Mouse (Mus musculus): ENCODE data around the gene Gm49510. TPM values are rescaled to one million over a fixed set of nuclear protein-coding genes. Genes with fewer than 3 reads are reported as not detected.

The Gm49510 gene
- polyA plus RNA-seq, 1 experiment from 2014 or later: 0.26 TPM

DNA sequence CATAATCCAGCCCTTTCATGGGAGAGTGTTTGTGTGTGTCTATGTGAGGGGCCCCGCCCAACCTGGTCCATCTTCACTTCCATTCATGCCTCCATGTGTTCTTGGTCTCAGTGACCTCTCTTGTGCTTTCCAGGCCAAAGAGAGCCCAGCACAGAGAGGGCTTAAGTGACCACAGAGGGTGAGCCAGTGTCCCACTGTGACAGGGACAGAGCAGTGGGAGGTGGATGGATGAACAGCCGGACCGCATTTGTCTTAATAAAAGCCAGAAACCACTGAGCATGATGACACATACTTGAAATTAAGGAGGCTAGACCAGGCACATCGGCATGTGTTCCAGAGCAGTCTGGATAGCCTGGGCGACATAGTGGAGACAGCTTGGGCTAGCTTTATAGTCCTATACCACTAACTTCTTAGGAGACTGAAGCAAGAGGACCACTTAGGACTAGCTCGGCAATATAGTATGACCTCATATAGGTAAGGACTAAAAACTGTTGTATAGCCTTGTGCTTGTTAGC lies 30.8 kb downstream of the Gm49510 start:
- Histone ChIP-seq H3K4me3 (replicated peaks) (no peak overlapping the region), H3K9me3 (replicated peaks) (no peaks in the 10 kb centered on the region), H3K9ac (no peak overlapping the region), H3K27ac (replicated peaks) (peak overlapping the region; percentile 56; the same call in 1 of the 2 replicates), H3K36me3 (replicated peaks) (peaks cover 10% of the 10 kb centered on the region; the same call in 1 of the 2 replicates), H3K4me2 (no peak overlapping the region), H3K4me1 (replicated peaks) (peaks cover 73% of the 10 kb centered on the region), H3K27me3 (no peaks in the 10 kb centered on the region)
- no peak for ATAC-seq (ENCODE audit: insufficient read depth)
- WGBS (ENCODE audit: insufficient replicate concordance): 86% methylated on average over 6 of the region's 6 CpGs

DNA sequence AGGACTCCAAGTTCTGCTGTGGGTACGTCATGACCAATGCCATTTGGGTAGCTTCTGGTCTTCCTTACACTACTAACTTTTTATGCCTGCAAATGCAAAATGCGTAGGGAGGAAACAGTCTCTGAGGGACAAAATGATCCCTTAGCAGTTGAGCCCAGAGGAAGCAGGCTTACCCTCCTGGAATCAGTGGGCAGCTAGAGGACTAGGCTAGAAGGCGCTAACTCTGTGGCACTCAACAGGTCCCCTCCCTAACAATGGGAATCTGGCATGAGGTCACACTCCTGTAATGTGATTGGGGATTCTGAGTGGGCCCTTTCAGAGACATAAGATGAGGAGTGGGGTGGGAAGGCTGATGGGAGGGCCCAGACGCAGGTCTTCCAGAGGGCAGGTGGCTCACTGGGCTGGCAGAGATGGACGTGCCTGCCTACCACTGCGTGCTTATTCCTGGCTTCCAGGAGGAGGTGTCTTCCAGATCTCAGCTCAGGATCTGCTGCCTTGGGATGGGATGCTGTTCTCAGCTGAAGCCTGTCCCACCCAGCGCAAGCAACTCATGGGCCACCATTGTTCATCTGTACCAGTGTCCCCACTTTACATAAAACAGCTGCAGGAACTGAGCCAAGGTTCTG lies 31.4 kb downstream of the Gm49510 start:
- 85% methylated on average over 7 of the region's 7 CpGs for WGBS (ENCODE audit: insufficient replicate concordance)
- Histone ChIP-seq H3K4me3 (replicated peaks) (no peak overlapping the region), H3K36me3 (replicated peaks) (peaks cover 10% of the 10 kb centered on the region; the same call in 1 of the 2 replicates), H3K4me1 (replicated peaks) (peaks cover 73% of the 10 kb centered on the region), H3K9ac (no peak overlapping the region), H3K9me3 (replicated peaks) (no peaks in the 10 kb centered on the region), H3K27ac (replicated peaks) (peak overlapping the region; percentile 56), H3K4me2 (no peak overlapping the region), H3K27me3 (no peaks in the 10 kb centered on the region)
- no peak for ATAC-seq (ENCODE audit: insufficient read depth)

DNA sequence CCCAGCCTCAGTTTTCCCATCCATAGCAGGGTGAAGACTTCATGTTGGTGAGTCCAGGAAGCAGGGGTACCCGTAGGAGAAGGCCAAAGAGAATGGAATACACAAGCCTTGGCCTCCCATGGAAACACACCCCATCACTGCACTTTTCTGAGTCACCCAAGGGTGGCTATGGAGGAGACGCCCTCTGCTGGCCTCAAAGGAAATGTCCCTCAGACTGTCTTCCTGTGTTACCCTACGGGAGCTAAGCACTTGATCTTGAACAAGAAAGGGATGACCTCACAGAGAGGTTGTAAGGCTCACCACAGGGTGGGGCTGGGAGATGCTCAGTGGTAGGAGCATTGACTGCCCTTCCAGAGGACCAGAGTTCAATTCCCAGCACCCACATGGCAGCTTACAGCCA lies 32.1 kb downstream of the Gm49510 start:
- peak; percentile 16; the same call in 1 of the 2 replicates for ATAC-seq (ENCODE audit: insufficient read depth)
- Histone ChIP-seq H3K9ac (no peak overlapping the region), H3K4me3 (replicated peaks) (no peak overlapping the region), H3K27me3 (no peaks in the 10 kb centered on the region), H3K4me1 (replicated peaks) (peaks cover 73% of the 10 kb centered on the region), H3K4me2 (no peak overlapping the region), H3K27ac (replicated peaks) (peak overlapping the region; percentile 56), H3K9me3 (replicated peaks) (no peaks in the 10 kb centered on the region), H3K36me3 (replicated peaks) (peaks cover 12% of the 10 kb centered on the region; the same call in 1 of the 2 replicates)
- 2% methylated on average over 3 of the region's 3 CpGs for WGBS (ENCODE audit: insufficient replicate concordance)

GRCm38 (mm10) chr15:78934784-78935320 lies 35.4 kb downstream of the Gm49510 start, which contains the start of gene Nol12:
Gene Nol12 (plus strand): TSS chr15:78934933.
- Histone ChIP-seq H3K9ac (peak within 1 kb of the TSS; percentile 76), H3K27ac (replicated peaks) (peak within 1 kb of the TSS; percentile 81), H3K4me1 (replicated peaks) (peaks cover 59% of the 10 kb centered on the region)

DNA sequence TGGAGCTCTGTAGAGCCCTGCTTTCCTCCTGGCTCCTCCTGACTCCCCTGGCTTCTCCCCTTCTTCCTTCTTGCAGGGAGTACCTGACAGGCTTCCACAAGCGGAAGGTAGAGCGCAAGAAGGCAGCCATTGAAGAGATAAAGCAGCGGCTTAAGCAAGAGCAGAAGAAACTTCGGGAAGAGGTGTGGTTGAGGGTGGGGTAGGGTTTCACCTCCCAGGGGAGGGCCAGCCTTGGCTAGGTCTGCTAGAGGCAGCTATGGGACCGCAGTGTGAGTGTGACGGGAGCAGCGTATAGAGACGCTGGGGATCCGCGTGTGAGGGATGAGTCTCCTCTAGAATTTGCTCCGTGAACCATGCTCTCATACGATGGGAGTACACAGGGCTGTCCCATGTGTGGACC lies 36.9 kb downstream of the Gm49510 start:
- Histone ChIP-seq H3K4me1 (replicated peaks) (peaks cover 51% of the 10 kb centered on the region), H3K4me3 (replicated peaks) (peak overlapping the region; percentile 85), H3K27ac (replicated peaks) (peak overlapping the region; percentile 81), H3K4me2 (peak overlapping the region; percentile 76), H3K9me3 (replicated peaks) (no peaks in the 10 kb centered on the region), H3K36me3 (replicated peaks) (peaks cover 50% of the 10 kb centered on the region), H3K27me3 (no peaks in the 10 kb centered on the region), H3K9ac (peak overlapping the region; percentile 76)
- peak; percentile 58 for ATAC-seq (ENCODE audit: insufficient read depth)
- WGBS (ENCODE audit: insufficient replicate concordance): 65% methylated on average over 12 of the region's 12 CpGs

More at GRCm38 (mm10) chr15:78934784-78935320, 35.4 kb downstream of the Gm49510 start, which contains the start of gene Nol12:
- no peaks in the 10 kb centered on the region for H3K27me3 ChIP-seq
- H3K4me2 ChIP-seq: peak within 1 kb of the TSS; percentile 76
- H3K9me3 ChIP-seq (replicated peaks): no peaks in the 10 kb centered on the region
- under 1% methylated on average over 42 of the region's 42 CpGs for WGBS (ENCODE audit: insufficient replicate concordance)
- peak within 1 kb of the TSS; percentile 85 for H3K4me3 ChIP-seq (replicated peaks)
- peaks cover 38% of the 10 kb centered on the region for H3K36me3 ChIP-seq (replicated peaks)
- peak; percentile 79 for ATAC-seq (ENCODE audit: insufficient read depth)

- Histone ChIP-seq H3K4me1 (replicated peaks) (peaks cover 44% of the 10 kb centered on the region), H3K9ac (no peak overlapping the region), H3K36me3 (replicated peaks) (peaks cover 55% of the 10 kb centered on the region), H3K27ac (replicated peaks) (0 out of 2 replicates have a peak overlapping the region, but pooled peaks have one; percentile 81), H3K27me3 (no peaks in the 10 kb centered on the region), H3K4me3 (replicated peaks) (no peak overlapping the region), H3K9me3 (replicated peaks) (no peaks in the 10 kb centered on the region), H3K4me2 (peak overlapping the region; percentile 76; the same call in 1 of the 2 replicates)
- WGBS (ENCODE audit: insufficient replicate concordance): 85% methylated on average over 10 of the region's 10 CpGs
- ATAC-seq (ENCODE audit: insufficient read depth): no peak
Measured at GRCm38 (mm10) chr15:78937311-78937710, 37.8 kb downstream of the Gm49510 start.

DNA sequence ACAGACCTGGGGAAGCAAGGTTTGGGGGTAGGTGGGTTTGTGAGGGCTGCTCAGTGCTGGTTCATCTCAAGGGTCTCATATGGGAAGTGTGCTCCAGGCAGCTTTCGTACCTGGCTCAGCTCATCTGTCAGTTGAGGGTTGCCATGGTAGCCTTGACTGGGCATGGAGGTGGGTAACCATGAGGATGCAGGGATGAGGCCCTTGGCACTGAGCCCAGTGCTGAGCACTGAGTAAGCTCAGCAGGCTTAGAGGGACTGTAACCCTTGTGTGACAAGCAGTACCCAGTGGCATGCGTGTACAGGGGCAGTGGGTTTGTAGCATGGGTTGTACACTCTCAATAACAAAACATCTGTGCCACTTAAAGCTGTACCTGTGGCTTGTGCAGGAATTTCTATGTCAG lies 38.5 kb downstream of the Gm49510 start:
- Histone ChIP-seq H3K4me1 (replicated peaks) (peaks cover 46% of the 10 kb centered on the region), H3K27me3 (no peaks in the 10 kb centered on the region), H3K27ac (replicated peaks) (no peak overlapping the region), H3K4me2 (no peak overlapping the region), H3K36me3 (replicated peaks) (peaks cover 55% of the 10 kb centered on the region), H3K4me3 (replicated peaks) (no peak overlapping the region), H3K9me3 (replicated peaks) (no peaks in the 10 kb centered on the region), H3K9ac (no peak overlapping the region)
- no peak for ATAC-seq (ENCODE audit: insufficient read depth)
- WGBS (ENCODE audit: insufficient replicate concordance): 85% methylated on average over 2 of the region's 2 CpGs

DNA sequence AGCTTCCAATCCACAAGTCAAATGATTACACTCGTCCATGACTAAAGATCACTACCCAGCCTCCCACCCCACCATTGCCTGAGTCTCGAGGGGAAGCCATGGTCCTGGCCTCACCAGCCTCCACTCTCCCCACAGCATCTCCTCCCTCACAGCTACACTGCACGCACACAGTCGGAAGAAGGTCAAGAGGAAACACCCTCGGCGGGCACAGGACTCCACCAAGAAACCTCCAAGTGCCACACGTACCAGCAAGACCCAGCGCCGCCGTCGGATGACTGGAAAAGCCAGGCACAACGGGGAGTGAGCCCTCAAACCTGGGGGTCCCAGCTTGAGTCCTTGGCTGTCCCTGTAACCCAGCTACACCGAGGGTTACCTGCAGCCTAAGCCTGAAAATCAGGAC lies 40.9 kb downstream of the Gm49510 start:
- Histone ChIP-seq H3K4me2 (no peak overlapping the region), H3K27ac (replicated peaks) (no peak overlapping the region), H3K4me3 (replicated peaks) (no peak overlapping the region), H3K27me3 (peaks cover 4% of the 10 kb centered on the region; the same call in 1 of the 2 replicates), H3K9me3 (replicated peaks) (no peaks in the 10 kb centered on the region), H3K4me1 (replicated peaks) (peaks cover 31% of the 10 kb centered on the region), H3K36me3 (replicated peaks) (peaks cover 57% of the 10 kb centered on the region), H3K9ac (no peak overlapping the region)
- 85% methylated on average over 13 of the region's 13 CpGs for WGBS (ENCODE audit: insufficient replicate concordance)
- ATAC-seq (ENCODE audit: insufficient read depth): no peak

DNA sequence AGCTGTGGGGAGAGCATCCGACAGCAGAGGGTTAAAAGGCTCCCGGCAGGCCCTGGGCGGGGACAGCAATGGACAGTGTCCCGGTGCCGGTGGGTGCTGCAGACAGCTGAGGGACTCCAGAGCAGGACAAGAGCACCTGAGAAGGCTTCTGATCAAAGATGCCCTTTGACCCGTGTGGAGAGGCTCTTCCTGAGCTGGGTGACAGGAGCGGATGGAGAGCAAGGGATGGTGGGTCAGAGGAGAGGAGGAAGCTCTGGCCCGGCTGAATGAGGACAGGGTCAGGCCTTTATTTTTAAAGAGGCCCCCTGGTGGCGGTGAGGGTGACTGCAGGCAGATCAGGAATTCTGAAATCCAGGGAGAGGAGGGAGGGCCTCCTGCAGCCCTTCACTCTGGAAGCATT lies 43.2 kb downstream of the Gm49510 start:
- no peaks in the 10 kb centered on the region for H3K9me3 ChIP-seq (replicated peaks)
- no peak overlapping the region for H3K27ac ChIP-seq (replicated peaks)
- peak overlapping the region; percentile 59 for H3K4me2 ChIP-seq
- peaks cover 45% of the 10 kb centered on the region for H3K36me3 ChIP-seq (replicated peaks)
- no peak overlapping the region for H3K9ac ChIP-seq
- 14% methylated on average over 9 of the region's 9 CpGs for WGBS (ENCODE audit: insufficient replicate concordance)
- H3K4me1 ChIP-seq (replicated peaks): peaks cover 14% of the 10 kb centered on the region
- peak; percentile 47 for ATAC-seq (ENCODE audit: insufficient read depth)
- peaks cover 27% of the 10 kb centered on the region for H3K27me3 ChIP-seq
- peak overlapping the region; percentile 34 for H3K4me3 ChIP-seq (replicated peaks)

DNA sequence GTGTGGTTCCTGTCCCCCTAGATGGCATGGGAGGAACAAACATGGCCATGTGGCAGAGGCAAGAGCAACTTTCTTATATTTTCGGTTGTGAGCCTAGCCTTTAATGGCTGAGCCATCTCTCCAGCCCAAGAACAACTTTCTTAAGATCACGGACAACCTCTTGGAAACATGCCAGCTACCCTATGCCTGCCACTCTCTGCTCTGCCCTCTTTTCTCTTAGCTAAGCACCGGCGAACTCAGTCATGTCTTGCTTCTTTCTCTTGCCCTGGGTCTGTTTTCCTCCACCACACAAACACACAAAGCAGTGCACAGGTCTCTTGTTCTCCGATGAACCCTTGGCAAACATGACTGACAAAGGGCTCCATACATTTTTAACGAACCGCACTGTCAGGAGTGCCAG lies 46.8 kb downstream of the Gm49510 start:
- no peaks in the 10 kb centered on the region for H3K9me3 ChIP-seq (replicated peaks)
- H3K4me1 ChIP-seq (replicated peaks): peaks cover 23% of the 10 kb centered on the region
- H3K9ac ChIP-seq: no peak overlapping the region
- H3K4me2 ChIP-seq: no peak overlapping the region
- no peak overlapping the region for H3K4me3 ChIP-seq (replicated peaks)
- peaks cover 9% of the 10 kb centered on the region for H3K36me3 ChIP-seq (replicated peaks)
- no peak for ATAC-seq (ENCODE audit: insufficient read depth)
- peaks cover 46% of the 10 kb centered on the region for H3K27me3 ChIP-seq
- WGBS (ENCODE audit: insufficient replicate concordance): 66% methylated on average over 7 of the region's 7 CpGs
- H3K27ac ChIP-seq (replicated peaks): no peak overlapping the region

- Histone ChIP-seq H3K9me3 (replicated peaks) (no peaks in the 10 kb centered on the region), H3K27ac (replicated peaks) (no peak within 1 kb of the TSS), H3K9ac (no peak within 1 kb of the TSS), H3K4me3 (replicated peaks) (peak within 1 kb of the TSS; percentile 30), H3K4me1 (replicated peaks) (peaks cover 18% of the 10 kb centered on the region), H3K4me2 (peak within 1 kb of the TSS; percentile 67), H3K27me3 (peaks cover 46% of the 10 kb centered on the region), H3K36me3 (replicated peaks) (0 out of 2 replicates have a peak, but pooled peaks cover 2% of the 10 kb centered on the region)
- peak; percentile 90 for ATAC-seq (ENCODE audit: insufficient read depth)
- WGBS (ENCODE audit: insufficient replicate concordance): under 1% methylated on average over 24 of the region's 24 CpGs
Measured at GRCm38 (mm10) chr15:78947657-78948056, 48.2 kb downstream of the Gm49510 start, which contains the start of gene Triobp. Gene Triobp (plus strand): TSS chr15:78947724.

Measured in liver, embryonic 15.5 days (tissue).